Mouse (Mus musculus) urinary bladder, postnatal 4 days (tissue): Measurements from ENCODE around the gene Fancf.

Experiments used
- DNase-seq, 2 experiments: peaks; one replicate each; pipeline ENCODE4 v3.0.0; 2021 to 2022; ENCODE audit warnings: low spot score in 2 of 2

Gene Fancf

DNA sequence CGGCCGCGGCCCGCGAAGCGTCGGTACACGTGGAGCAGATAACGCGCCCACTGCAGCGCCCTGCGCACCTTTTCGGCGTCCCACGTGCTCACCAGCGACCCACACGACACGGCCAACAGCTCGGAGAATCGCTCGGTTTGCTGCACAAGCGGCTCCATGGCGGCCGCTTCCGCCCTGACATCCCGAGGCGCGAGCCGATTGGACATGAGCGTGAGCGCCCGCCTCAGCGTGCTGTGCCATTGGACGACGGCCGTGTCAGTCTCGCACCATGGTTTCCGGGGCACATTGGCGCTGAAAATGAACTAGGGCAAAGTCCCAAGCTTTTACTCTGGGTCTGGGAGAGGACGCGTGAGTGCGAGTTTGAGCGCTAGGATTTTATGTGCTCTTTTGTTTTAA is at the start of gene Fancf:
Gene Fancf, minus strand, starts transcription at position 171 of the 396 bp plus-strand sequence.
- DNase-seq = peak; percentile 95 to 97

DNA sequence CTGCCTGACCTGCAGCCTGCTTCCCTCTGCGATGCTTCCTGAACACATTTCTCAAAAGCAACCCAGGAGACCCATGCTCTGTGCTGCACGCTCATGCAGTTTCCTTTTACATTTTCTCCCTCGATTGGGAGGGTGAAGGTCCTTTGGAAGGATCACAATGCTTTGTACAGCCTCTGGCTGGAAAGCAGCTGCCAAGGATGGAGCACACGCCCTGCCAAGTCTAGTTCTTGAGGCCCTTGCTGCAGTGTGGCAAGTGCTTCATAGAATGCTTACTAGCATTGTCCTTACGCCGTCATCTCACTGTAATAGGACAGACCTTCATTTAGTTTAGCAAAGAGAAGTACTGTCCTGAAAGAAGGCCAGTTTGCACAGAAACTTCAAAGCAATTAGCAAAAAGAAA is 37.0 kb upstream of the Fancf start:
- no peak for DNase-seq

DNA sequence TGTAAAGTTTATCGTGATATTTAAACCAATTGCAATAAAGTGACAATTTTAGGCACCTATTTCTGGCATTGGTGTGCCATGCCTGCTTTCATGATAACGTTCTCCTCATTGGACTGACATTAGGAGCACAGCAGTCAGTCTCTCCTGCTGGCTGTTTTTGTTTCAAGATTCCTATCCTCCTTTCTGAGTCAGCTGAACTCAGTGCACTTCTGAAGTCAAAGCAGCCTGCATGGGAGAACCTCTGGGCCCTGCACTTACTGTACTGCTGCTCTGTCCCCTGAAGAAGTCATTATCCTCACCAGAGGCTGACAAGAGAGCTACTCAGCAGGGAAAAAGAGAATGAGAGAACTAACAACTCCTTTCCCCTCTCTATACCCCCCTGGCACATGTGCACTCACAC is 32.9 kb upstream of the Fancf start:
- no peak for DNase-seq

DNA sequence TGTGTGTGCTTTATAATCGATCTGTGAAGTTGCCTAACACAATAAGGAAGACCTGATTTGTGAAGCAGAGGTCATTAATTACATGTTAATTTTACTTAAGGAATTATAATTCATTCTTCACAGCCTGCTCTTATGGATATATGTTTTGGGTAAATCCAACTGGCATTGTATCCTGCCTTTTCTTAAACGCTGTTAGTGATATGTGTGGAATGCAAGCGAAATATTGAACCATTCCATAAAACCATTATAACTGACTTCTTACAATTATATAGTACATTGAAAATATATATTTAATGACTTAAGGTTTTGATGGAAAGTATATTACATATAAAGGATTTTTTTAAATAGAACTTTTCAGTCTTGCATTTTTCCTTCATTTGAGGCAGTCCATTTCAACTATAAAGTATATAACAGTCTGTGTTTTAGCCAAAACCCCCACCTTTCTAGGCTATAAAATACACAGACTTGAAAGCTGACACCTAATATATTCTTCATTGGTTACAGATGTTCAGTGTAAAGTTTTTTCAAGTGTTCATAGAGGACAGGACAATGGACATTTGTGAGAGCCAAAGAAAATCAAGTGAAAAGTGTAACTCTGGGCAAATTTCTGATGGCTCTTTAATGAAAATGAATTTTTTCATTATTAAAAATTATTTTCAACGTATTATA is 32.2 kb upstream of the Fancf start:
- no peak for DNase-seq

DNA sequence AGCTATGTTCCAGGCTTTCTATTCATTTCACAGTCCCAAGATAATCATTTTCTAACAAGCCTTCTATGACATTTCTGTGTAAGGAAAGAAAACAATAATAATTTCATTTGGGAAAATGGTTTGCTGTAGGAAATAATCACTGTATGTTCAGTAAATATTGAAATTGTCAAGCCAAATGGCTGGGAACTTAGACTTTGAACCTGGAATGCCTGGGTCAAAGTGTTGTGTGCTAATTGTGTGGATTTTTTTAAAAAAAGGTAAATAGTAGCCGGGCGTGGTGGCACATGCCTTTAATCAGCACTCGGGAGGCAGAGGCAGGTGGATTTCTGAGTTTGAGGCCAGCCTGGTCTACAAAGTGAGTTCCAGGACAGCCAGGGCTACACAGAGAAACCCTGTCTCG is 30.9 kb upstream of the Fancf start:
- DNase-seq = no peak

DNA sequence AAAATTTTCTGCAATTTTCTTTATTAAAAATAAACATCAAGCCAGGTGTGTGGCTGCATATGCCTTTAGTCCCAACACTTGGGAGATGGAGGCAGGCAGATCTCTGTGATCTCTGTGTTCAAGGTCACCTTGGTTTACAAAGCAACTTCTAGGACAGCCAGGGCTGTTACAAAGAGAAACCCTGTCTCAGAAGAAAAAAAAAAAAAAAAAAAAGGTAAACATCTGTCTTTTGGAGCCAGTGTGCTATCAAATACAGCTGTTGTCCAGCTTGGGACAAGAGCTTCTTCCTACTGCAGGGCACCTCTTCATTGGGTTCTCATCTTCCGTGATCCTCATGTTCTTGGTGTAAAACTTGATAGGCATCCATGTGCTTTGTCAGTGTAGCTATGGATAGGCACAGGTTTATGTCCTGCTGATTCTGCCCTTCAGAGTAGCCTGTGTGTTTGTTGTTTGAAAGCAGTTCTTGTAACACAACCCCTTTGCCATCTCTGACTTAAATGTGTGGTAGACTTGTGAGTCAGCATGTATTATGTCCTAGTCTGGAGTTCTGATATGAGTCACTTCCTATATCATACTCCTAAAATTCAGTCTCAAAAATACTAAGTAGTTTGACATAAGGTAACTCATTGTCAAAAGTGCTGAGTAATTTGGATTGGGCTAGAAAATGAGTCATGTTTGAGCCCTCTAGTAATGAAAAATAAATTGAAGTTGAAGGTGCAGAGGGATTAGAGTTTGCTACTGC is 30.3 kb upstream of the Fancf start:
- DNase-seq = no peak

DNA sequence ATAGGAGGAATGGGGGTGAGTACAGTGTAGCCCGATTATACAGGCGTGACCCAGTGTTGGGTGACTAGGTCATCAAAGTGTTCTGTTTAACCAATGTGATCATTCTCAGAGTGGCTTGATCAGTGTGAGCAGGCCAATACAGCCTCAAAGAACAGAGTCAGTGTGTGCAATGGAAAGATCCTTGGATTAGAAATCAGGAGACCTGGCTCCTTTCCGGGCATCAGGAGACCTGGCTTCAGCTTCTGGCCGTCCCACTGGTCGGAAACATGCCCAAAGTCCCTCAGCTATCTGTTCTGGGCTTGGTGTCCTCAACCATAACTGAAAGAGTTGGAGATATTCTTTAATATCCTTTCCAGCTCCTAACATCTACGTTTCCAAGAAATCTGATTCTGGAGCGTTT is 27.5 kb upstream of the Fancf start:
- no peak for DNase-seq

DNA sequence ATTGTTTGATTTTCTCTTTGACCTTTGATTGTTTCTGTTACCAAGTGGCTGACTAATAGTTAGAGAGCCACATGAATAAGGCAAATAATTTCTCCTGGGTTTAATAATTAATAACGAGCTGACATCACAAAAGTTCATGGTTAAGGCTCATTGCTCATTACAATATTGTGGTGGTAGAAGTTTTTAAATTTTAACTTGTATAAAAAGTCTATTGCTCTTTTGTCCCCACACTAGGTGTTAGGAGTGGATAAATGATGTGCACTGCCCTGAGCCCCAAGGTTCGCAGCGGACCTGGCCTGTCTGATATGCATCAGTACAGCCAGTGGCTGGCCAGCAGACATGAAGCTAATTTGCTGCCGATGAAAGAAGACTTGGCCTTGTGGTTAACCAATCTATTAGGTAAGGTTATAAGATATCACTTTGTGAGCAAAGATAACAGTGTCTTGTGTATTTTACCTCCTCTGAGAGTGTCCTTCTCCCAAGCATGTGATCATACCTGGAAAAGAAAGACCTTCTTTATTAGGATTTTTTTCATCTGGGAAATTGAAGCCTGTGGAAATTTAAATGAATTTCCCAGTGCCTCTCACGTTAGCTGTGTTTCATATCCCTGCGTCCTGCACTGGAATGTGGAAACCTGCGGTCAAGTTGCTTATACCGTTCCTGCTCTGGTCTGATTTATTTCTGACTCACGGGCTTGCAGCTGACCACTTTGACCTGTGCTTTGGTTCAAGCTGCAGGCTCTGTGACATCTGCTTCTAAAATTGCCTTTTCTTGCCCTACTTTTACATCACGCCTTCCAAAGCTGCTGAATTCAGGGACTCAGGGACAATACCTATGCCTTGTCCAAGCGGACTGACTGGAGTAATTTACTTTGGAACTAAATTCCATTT is 25.9 kb upstream of the Fancf start:
- no peak for DNase-seq

DNA sequence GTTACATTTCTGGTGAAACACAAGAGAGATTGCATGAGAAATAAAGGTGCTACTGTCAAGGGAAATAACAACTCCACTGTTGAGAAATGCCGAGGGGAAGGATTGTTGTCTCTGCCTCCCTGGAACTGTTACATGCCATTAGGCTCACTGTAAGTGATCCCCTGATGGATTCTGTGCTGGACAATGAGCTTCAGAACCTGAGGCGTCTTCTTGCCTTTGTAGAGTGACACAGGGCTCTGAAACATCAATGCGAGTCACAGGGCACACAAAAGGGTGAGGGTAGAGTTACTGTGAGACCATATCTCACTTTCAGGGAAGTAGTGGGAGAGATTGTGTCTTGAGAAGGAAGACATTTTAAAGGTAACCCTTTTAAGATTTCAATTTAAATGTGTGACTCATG is 23.3 kb upstream of the Fancf start:
- DNase-seq = no peak

DNA sequence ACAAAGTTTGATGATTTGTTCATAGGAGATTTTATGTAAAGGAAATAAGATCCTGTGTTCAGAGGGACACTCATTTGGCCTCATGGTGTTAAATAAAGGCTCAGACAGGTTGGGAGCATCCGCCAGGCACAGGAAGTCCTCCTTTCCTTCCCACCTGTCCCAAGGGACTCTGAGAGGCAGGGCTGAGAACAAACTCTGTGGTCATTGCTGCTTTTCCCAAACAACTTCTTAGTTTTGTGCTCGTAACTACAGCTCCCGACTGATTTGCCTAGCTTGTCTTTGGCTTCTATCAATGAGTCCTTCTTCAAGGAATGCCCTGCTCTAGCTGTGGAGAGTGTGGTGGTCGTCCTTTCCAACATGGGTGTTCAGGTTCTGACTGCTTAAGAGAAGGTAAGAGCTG is 18.1 kb upstream of the Fancf start:
- no peak for DNase-seq

DNA sequence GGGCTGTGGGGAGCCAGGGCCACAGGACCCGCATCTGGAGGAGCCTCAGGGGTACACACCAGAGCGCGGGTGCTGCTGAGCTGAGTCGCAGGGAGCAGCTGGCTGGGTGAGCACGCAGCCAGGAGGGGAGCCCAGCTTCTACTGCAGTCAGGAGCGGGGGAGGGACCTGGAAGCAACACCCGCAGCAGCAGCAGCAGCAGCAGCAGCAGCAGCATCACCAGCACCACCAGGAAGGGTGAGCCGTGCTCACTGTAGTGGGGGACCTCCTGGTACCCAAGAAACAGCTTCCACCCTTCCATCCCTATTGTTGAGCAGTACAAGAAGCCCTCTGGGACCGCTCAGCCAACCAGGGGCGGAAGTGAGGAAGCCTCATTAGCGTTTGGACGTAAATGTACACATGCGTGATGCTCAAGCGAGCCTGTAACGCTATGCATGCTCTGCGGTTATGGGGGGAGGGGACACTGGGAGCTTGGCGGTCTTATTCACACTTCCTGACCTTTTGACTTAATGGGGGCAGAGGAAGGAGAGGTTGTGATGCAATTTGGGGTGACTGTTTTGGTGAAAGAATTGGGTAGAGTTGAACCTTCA is 17.2 kb upstream of the Fancf start:
- peak in 1 of 2 experiments; percentile 28 for DNase-seq

DNA sequence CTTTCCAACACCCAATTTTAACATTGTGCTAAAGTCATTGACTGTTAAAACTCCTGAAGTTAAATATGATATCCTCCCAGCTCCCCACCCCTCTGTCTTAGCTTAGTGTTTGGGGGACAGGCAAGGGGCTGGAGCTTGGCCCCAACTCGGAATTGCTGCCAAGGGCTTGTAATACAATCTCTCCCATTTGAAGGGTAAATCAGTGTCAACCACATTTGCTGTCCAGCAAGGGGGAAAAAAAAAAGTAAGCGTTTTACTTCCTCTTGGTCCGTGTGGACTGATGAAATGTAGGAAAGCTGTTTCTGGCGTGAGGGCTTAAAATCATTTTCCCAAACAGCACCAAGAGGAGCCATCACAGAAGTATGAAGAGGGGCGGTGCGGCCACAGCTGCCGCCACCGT is 16.7 kb upstream of the Fancf start:
- DNase-seq = no peak

DNA sequence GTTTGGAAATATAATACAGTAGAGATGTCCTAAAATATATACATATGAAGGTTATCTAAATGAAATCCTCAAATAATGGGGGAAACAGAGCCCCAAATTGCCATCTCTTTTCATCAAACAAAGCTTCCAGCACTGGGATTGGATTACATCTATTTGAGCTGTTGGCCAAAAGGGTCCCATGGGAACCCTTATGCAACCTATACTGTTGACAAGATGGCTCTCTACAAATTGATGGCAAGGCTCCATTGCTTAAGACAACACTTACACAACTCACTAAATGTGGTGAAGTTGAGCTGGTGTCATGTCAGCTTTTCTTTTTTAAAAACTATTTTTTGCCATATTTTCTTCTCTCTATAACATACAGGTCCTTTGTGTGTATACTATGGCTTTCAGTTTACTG is 14.2 kb upstream of the Fancf start:
- no peak for DNase-seq

DNA sequence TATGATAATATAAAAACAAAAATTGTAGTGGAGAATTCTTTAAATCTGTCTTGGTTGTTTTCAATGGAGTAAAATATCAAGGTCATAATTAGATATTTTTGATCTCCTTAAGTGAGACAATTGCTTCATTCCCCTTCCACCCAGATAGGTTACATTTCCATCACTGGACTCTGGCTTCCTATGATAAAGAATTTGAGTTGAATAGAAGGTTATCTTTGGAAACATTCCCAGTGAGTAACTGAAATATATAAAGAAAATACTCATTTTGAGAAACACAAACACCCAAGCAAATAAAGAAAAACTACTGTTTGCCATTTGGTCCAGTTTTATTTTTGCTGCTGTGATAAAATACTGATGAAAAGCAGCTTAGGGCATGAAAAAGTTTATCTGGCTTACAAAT is 10.5 kb upstream of the Fancf start:
- DNase-seq = no peak

DNA sequence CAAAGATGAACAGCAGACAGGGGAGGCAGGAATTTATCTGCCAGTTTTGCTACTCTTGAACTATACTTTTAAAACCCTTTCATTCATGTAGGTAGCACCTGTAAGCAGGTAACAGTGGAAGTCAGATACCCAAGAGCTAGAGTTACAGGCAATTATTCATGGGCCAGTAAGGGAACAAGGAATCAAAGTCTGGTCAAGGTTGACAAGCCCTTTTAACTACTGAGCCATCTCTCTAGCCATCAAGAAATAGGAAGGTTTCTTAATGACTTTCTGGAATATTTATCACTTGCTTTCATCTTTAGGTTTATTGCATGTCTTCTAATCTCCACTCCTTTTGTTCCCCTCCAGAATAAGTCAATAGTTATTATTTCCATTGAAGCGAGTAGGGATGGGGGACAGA is 10.0 kb upstream of the Fancf start:
- no peak for DNase-seq

DNA sequence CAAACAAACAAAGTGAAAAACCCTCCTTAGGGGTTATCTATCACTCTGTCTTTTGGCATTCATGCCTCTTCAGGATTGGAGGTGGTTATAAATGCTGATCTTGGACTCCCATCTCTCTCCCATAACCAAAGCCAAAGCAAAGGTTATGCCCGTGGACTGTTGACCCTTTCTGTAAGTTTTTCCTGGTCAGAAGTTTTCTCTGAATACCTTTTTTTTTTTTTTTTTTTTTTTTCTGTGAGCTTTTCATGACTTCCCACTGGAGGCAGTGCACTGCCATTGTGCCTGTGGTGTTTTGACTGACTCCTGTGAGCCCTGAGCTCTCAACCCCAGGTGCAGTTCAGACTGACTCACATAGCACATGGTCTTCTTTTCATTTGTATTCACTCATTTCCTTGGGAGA is 5.9 kb upstream of the Fancf start:
- no peak for DNase-seq

DNA sequence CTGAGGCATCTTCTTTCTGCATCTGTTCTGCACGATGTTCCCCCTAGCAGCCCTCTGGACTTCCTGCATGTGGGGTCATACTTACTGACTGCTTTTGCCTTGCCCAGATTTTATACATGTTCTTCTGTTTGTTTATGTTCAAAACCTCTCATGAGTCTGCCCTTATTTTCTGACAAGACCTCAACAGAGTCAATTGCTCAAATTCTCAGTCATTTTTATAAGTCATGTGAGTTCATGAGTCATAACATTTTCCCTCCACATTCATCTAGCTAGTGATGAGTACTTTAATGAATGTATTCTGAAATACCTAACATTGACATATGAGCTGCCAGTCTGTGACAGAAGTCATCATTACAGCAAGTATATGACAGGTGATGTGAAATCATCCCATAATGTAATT is 3.3 kb upstream of the Fancf start:
- DNase-seq = no peak

DNA sequence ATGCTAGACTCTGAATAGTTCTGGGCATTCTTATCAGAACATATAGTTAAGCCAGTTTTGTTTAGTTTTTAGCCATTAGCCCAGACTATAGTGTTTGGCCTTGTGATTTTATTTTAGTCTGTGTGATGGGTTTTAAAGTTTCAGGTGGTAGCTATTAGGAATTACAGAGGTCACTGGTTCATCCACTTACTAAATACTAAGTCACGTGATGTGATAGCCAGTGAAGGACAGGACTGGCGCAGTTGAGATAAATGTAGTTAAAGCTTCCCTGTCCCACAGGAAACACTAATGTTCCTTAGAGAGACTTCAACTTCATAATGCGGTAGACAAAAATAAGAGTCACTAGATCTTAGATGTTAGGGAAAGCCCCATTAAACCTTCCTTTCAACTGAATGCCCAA is 775 bp upstream of the Fancf start:
- no peak for DNase-seq

DNA sequence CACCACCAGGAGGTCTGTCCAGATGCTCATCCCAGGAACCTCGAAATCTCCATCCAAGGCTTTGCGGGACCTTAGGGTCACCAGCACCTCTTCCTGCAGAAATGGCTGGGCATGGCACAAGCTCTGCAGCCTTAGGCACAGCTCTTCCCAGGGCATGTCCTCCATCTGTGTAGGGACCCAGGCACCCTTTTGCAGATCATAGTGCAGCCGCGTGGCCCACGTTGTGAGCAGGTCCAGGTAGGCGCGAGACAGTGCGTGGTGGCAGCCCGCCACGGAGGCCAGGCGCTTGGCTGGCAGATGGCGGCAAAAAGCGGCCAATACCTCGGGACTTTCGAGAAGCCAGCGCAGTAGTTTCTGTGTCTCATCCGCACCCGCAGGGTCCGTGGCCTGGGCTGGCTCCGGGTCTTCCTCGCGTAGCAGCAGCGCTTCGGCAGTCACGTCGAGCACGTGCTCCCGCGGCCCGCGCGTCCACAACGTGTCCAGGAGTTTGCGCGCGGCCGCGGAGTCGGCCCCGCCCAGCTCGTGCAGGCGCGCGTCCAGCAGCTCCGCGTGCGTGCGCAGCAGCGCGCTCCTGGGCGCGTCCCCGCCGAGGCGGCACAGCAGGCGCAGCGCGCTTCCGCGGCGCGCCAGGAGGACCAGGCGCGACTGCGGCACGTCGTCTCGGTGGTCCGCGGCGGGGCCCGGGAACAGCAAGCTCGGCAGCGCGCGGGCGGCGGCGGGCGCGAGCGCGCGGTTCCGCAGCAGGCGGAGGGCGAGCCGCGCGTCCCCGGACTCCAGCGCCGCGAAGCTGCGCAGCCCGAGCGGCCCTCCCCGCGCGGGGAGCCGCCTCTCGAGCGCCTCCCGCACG is 594 bp downstream of the Fancf start, which contains the start of gene Gas2:
Gene Gas2, plus strand, starts transcription at position 766 of the 847 bp plus-strand sequence.
- DNase-seq = peak; percentile 84 to 87

DNA sequence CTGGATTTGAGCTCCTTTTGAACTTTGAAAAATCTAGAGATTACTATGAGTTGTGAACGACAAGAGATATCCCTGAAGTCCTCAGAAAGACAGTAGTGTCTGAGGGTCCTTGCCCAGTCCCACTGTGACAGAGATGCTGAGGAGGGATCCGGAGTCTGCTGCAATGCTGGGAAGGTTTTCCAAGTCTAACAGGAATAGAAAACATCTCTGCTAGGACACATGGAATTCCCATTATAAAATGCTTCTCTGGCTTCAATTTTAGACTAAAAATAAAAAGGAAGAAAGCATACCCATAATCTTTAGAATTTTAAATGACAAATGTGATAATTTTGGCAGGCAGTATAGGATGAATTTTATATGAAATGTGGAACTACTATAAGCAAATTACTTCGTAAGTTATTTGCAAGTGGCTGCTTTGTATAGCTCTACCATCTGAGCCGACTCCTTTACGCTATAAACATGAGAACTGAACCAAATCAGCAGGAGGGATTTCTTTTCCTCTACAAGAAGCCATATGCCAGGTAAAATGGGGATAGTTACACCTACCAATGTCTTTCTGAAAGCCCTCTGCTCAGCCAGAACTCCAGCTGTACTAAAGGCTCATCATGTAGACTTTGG is 10.1 kb downstream of the Fancf start:
- no peak for DNase-seq

DNA sequence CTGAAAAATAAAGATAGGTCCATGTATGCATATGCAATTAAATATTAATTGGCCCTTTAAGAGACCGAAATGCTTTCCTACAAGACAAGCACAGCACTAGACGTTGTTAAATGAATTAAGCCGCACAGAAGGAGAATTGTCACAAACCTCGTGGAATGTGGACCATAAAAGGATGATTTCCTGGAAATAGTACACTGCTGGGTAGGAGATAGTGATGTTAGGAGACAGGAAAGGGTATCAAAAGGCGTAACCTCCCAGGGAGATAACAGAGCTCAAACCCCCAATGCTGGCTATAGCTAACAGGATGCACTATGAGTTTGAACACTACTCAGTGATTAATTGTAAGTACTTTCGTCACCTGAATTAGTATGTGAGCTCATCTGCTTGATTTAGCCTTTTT is 11.2 kb downstream of the Fancf start:
- DNase-seq = no peak
